Mouse (Mus musculus) G1E-ER4 (cell line): Measurements from ENCODE around the gene Zdhhc8. TPM values are rescaled to one million over a fixed set of nuclear protein-coding genes. Genes with fewer than 3 reads are reported as not detected.

Experiments
- GATA1 ChIP-seq: IDR thresholded peaks from one replicate; pipeline ENCODE4 v1.8.0; 2012; ENCODE audit warnings: low read length, inconsistent platforms
- polyA plus RNA-seq: library from polyadenylated mRNA; stranded (reverse); fragments of >175 nt; gene quantifications from 2 replicates; pipeline ENCODE4 v1.2.3, GENCODE M21; 2012

The Zdhhc8 gene
- polyA plus RNA-seq, 1 experiment, result 4.3 TPM

- TF ChIP-seq GATA1, result no peak
Measured at GRCm38 (mm10) chr16:18187221-18187620, 47.7 kb downstream of the Zdhhc8 start.

- TF ChIP-seq GATA1, result no peak
Measured at GRCm38 (mm10) chr16:18186798-18187197, 48.1 kb downstream of the Zdhhc8 start.

GRCm38 (mm10) chr16:18185715-18186449, 49.1 kb downstream of the Zdhhc8 start:
- no peak for TF ChIP-seq GATA1

- no peak for TF ChIP-seq GATA1
Measured at GRCm38 (mm10) chr16:18182766-18183165, 52.2 kb downstream of the Zdhhc8 start.

- no peak for TF ChIP-seq GATA1
Measured at GRCm38 (mm10) chr16:18181398-18181797, 53.5 kb downstream of the Zdhhc8 start.

- TF ChIP-seq GATA1, result no peak
Measured at GRCm38 (mm10) chr16:18179591-18179990, 55.3 kb downstream of the Zdhhc8 start.

- TF ChIP-seq GATA1, result no peak
Measured at GRCm38 (mm10) chr16:18176758-18177157, 58.2 kb downstream of the Zdhhc8 start.

- no peak for TF ChIP-seq GATA1
Measured at GRCm38 (mm10) chr16:18175817-18176541, 59.0 kb downstream of the Zdhhc8 start.

GRCm38 (mm10) chr16:18173788-18174187, 61.1 kb downstream of the Zdhhc8 start:
- TF ChIP-seq GATA1, result no peak

GRCm38 (mm10) chr16:18173231-18173630, 61.7 kb downstream of the Zdhhc8 start:
- TF ChIP-seq GATA1, result no peak

- TF ChIP-seq GATA1, result no peak
Measured at GRCm38 (mm10) chr16:18172266-18172855, 62.6 kb downstream of the Zdhhc8 start.

Other genes with a start within 250 kb of the Zdhhc8 start
- 41.0 and 45.2 TPM in 2 replicates for gene Dgcr6, start 182.3 kb downstream of the Zdhhc8 start, polyA plus RNA-seq
- 6.0 and 7.7 TPM in 2 replicates for gene Prodh, start 144.9 kb downstream of the Zdhhc8 start, polyA plus RNA-seq
- 0.03 TPM in 1 of 2 replicates, not detected in the other for gene Rtn4r, start 107.5 kb downstream of the Zdhhc8 start, polyA plus RNA-seq
- not detected in 2 replicates for gene Ccdc188, start 17.3 kb downstream of the Zdhhc8 start, polyA plus RNA-seq
- gene Trmt2a, start 13.5 kb upstream of the Zdhhc8 start, polyA plus RNA-seq, result 90.5 and 92.7 TPM in 2 replicates
- gene Ranbp1, start 13.6 kb upstream of the Zdhhc8 start, polyA plus RNA-seq, result 1,312 and 1,811 TPM in 2 replicates
- gene Gm49776, start 23.2 kb upstream of the Zdhhc8 start, polyA plus RNA-seq, result not detected in 2 replicates
- gene Dgcr8, start 54.1 kb upstream of the Zdhhc8 start, polyA plus RNA-seq, result 5.3 and 13.9 TPM in 2 replicates
- 36.6 and 47.4 TPM in 2 replicates for gene Tango2, start 113.0 kb upstream of the Zdhhc8 start, polyA plus RNA-seq
- gene Arvcf, start 113.0 kb upstream of the Zdhhc8 start, polyA plus RNA-seq, result 41.0 and 49.1 TPM in 2 replicates
- gene Txnrd2, start 191.2 kb upstream of the Zdhhc8 start, polyA plus RNA-seq, result 13.1 and 16.2 TPM in 2 replicates
- gene Comt, start 191.7 kb upstream of the Zdhhc8 start, polyA plus RNA-seq, result 37.8 and 85.4 TPM in 2 replicates